Mouse (Mus musculus): ENCODE data around the gene Aqp1. TPM values are rescaled to one million over a fixed set of nuclear protein-coding genes. Genes with fewer than 3 reads are reported as not detected.
A peak's percentile ranks its signal among the peaks of the same experiment; 100 is the strongest.

Aqp1 gene
- polyA plus RNA-seq, 1 experiment from 2014 or later = 30.9 TPM

DNA sequence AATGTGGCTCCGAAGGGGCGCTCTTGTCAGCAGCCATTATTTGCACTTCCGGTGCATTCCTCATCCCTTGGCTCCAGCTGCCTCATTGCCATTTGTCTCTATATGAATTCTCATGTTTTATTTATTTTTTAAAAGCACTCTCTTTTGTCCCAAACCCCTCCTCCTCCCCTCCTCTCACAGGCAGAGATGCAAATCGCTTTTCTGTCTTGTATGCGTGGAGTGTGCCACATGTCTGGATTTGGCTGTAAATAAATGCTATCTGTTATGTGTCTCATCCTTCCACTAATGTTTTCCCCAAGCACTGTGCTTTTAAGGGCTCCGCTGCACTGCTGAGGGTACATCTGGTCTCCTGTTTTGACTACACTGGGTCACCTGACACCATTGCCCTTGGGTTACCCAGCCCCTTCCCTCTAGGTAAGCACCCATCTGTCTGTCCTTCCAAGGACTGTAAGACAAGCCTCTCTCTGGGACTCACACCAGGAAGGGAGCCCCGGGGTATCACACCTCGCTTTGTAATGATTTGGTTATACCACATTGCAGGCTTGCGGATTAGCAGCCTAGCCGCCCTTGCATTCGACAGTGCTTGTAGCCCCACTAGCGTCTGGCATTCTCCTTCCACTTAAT lies 52.4 kb downstream of the Aqp1 start:
- Histone ChIP-seq H3K4me3 (ENCODE audit: low read length) (no peak overlapping the region), H3K36me3 (ENCODE audit: control insufficient read depth, insufficient read depth, low read length) (no peaks in the 10 kb centered on the region), H3K4me1 (ENCODE audit: control insufficient read depth, insufficient read depth, low read depth, low read length) (peaks cover 19% of the 10 kb centered on the region), H3K27ac (ENCODE audit: low read depth, low read length) (peak overlapping the region; percentile 26; the same call in 1 of the 2 replicates), H3K4me2 (ENCODE audit: low read length) (no peak overlapping the region), H3K9ac (ENCODE audit: low read depth, low read length) (no peak overlapping the region), H3K9me3 (ENCODE audit: control insufficient read depth, low read length) (no peaks in the 10 kb centered on the region), H3K27me3 (replicated peaks; ENCODE audit: control insufficient read depth, insufficient read depth, low read length) (no peaks in the 10 kb centered on the region)
- WGBS = 33% methylated on average over 12 of the region's 12 CpGs
- no peak for ATAC-seq

GRCm38 (mm10) chr6:55389321-55389720 lies 53.1 kb downstream of the Aqp1 start:
- no peak for ATAC-seq
- no peak overlapping the region for H3K4me3 ChIP-seq (ENCODE audit: low read length)
- no peaks in the 10 kb centered on the region for H3K27me3 ChIP-seq (replicated peaks; ENCODE audit: control insufficient read depth, insufficient read depth, low read length)
- H3K9ac ChIP-seq (ENCODE audit: low read depth, low read length) = no peak overlapping the region
- no peak overlapping the region for H3K27ac ChIP-seq (ENCODE audit: low read depth, low read length)
- no peak overlapping the region for H3K4me2 ChIP-seq (ENCODE audit: low read length)
- H3K36me3 ChIP-seq (ENCODE audit: control insufficient read depth, insufficient read depth, low read length) = no peaks in the 10 kb centered on the region
- H3K9me3 ChIP-seq (ENCODE audit: control insufficient read depth, low read length) = no peaks in the 10 kb centered on the region
- H3K4me1 ChIP-seq (ENCODE audit: control insufficient read depth, insufficient read depth, low read depth, low read length) = peaks cover 19% of the 10 kb centered on the region
- WGBS = 66% methylated on average over 5 of the region's 5 CpGs

- 33% methylated on average over 4 of the region's 4 CpGs for WGBS
- H3K27ac ChIP-seq (ENCODE audit: low read depth, low read length) = no peak overlapping the region; the same call in 1 of the 2 replicates
Measured at GRCm38 (mm10) chr6:55391814-55392213, 55.6 kb downstream of the Aqp1 start.

DNA sequence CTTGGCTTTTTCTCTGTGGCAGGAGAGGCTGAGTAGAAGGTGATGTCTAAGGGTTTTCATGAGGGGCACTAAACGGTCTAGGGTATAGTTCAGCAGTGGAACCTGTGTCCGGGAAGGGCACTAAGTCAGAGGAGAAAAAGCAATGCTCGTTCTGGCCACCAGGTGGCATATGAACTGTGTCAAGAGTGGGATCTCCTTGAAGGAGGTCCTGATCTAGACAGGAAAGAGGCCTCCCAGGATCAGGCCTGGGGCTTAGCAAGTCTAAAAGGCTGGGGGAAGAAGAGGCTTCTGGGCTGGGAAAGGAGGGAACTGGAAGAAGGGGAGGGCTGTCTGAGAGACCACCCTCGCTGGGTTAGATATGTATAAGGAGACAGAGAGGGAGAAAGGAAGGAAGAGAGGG lies 56.2 kb downstream of the Aqp1 start:
- no peaks in the 10 kb centered on the region for H3K36me3 ChIP-seq (ENCODE audit: control insufficient read depth, insufficient read depth, low read length)
- no peaks in the 10 kb centered on the region for H3K9me3 ChIP-seq (ENCODE audit: control insufficient read depth, low read length)
- no peak overlapping the region for H3K4me3 ChIP-seq (ENCODE audit: low read length)
- ATAC-seq = peak; percentile 29
- H3K4me1 ChIP-seq (ENCODE audit: control insufficient read depth, insufficient read depth, low read depth, low read length) = peaks cover 37% of the 10 kb centered on the region
- no peak overlapping the region for H3K9ac ChIP-seq (ENCODE audit: low read depth, low read length)
- H3K27me3 ChIP-seq (replicated peaks; ENCODE audit: control insufficient read depth, insufficient read depth, low read length) = no peaks in the 10 kb centered on the region
- no peak overlapping the region; the same call in 1 of the 2 replicates for H3K27ac ChIP-seq (ENCODE audit: low read depth, low read length)
- no peak overlapping the region for H3K4me2 ChIP-seq (ENCODE audit: low read length)
- WGBS = 14% methylated on average over 4 of the region's 4 CpGs

More at GRCm38 (mm10) chr6:55391814-55392213, 55.6 kb downstream of the Aqp1 start:
- Histone ChIP-seq H3K36me3 (ENCODE audit: control insufficient read depth, insufficient read depth, low read length) (no peaks in the 10 kb centered on the region), H3K27me3 (replicated peaks; ENCODE audit: control insufficient read depth, insufficient read depth, low read length) (no peaks in the 10 kb centered on the region), H3K4me3 (ENCODE audit: low read length) (no peak overlapping the region), H3K9me3 (ENCODE audit: control insufficient read depth, low read length) (no peaks in the 10 kb centered on the region), H3K4me2 (ENCODE audit: low read length) (no peak overlapping the region), H3K4me1 (ENCODE audit: control insufficient read depth, insufficient read depth, low read depth, low read length) (peaks cover 33% of the 10 kb centered on the region), H3K9ac (ENCODE audit: low read depth, low read length) (no peak overlapping the region)
- peak; percentile 53 for ATAC-seq

DNA sequence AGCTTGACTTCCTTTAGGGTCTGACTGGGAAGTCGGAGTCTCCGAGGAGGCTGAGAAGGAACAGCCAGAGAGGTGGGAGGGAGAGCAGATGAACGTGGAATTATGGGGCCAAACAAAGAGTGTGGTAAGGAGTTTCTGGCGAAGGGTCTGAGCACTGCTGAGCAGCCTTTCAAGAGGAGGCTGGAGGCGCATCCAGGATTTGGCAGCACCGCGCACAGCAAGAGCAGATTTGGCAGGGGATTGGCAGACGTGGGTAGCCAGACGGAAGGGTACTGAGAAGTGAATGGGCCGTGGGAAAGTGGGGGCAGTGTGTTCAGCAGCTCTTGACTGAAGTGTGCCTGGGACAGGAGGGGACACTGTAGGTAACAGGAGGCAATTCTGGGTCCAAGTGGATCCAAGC lies 58.6 kb downstream of the Aqp1 start:
- no peak overlapping the region for H3K4me3 ChIP-seq (ENCODE audit: low read length)
- ATAC-seq = peak; percentile 37
- no peaks in the 10 kb centered on the region for H3K9me3 ChIP-seq (ENCODE audit: control insufficient read depth, low read length)
- no peak overlapping the region for H3K4me2 ChIP-seq (ENCODE audit: low read length)
- 52% methylated on average over 10 of the region's 10 CpGs for WGBS
- no peaks in the 10 kb centered on the region for H3K36me3 ChIP-seq (ENCODE audit: control insufficient read depth, insufficient read depth, low read length)
- H3K4me1 ChIP-seq (ENCODE audit: control insufficient read depth, insufficient read depth, low read depth, low read length) = peaks cover 43% of the 10 kb centered on the region
- peak overlapping the region; percentile 41; the same call in 1 of the 2 replicates for H3K27ac ChIP-seq (ENCODE audit: low read depth, low read length)
- no peaks in the 10 kb centered on the region for H3K27me3 ChIP-seq (replicated peaks; ENCODE audit: control insufficient read depth, insufficient read depth, low read length)
- H3K9ac ChIP-seq (ENCODE audit: low read depth, low read length) = no peak overlapping the region

DNA sequence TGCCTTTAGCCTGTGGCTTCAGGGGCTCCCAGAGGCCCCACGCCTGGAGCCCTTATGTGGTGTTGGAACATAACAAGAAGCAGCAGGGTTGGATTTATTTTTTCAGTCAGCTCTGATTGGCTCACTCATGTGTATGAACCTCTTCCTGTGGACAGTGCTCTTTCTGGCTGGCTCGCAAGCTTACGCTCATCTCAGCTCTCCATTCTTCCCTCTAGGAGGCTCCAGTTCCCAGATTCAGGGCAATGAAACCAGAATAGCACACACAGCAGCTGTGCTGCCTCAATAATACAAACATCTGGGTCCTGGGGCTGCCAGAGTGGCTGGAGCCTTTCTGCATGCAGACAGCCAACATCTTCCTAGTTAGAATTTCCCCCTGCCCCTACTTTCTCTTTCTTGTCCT lies 59.9 kb downstream of the Aqp1 start:
- H3K4me1 ChIP-seq (ENCODE audit: control insufficient read depth, insufficient read depth, low read depth, low read length) = peaks cover 46% of the 10 kb centered on the region
- WGBS = 32% methylated on average over 3 of the region's 3 CpGs
- H3K9me3 ChIP-seq (ENCODE audit: control insufficient read depth, low read length) = no peaks in the 10 kb centered on the region
- peak; percentile 32 for ATAC-seq
- peak overlapping the region; percentile 63 for H3K27ac ChIP-seq (ENCODE audit: low read depth, low read length)
- no peak overlapping the region for H3K4me3 ChIP-seq (ENCODE audit: low read length)
- no peaks in the 10 kb centered on the region for H3K36me3 ChIP-seq (ENCODE audit: control insufficient read depth, insufficient read depth, low read length)
- peak overlapping the region; percentile 28; the same call in 1 of the 2 replicates for H3K9ac ChIP-seq (ENCODE audit: low read depth, low read length)
- H3K4me2 ChIP-seq (ENCODE audit: low read length) = no peak overlapping the region
- H3K27me3 ChIP-seq (replicated peaks; ENCODE audit: control insufficient read depth, insufficient read depth, low read length) = no peaks in the 10 kb centered on the region

DNA sequence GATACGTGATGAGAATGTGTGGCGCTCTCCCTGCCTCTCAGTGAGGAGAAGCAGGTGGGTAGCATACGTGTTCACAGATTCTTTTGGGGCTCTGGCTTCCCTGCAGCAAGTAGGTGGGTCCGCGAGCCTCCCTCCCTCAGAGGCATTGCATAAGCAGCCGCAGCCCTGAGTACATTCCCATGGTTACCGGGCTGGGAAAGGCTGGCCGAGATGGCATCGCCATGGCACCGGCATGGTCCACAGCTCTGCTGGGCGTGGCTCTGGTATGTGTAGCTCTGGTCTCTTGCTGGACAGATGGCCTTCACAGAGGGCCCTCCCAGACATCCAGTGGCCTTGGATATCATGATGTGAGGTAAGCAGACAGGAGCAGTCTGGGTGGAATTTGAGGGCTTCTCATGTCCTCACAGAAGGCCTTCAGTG lies 60.4 kb downstream of the Aqp1 start:
- Histone ChIP-seq H3K27me3 (replicated peaks; ENCODE audit: control insufficient read depth, insufficient read depth, low read length) (no peaks in the 10 kb centered on the region), H3K9me3 (ENCODE audit: control insufficient read depth, low read length) (no peaks in the 10 kb centered on the region), H3K4me1 (ENCODE audit: control insufficient read depth, insufficient read depth, low read depth, low read length) (peaks cover 46% of the 10 kb centered on the region), H3K36me3 (ENCODE audit: control insufficient read depth, insufficient read depth, low read length) (no peaks in the 10 kb centered on the region), H3K27ac (ENCODE audit: low read depth, low read length) (peak overlapping the region; percentile 63), H3K4me2 (ENCODE audit: low read length) (peak overlapping the region; percentile 4; the same call in 1 of the 2 replicates), H3K4me3 (ENCODE audit: low read length) (no peak overlapping the region), H3K9ac (ENCODE audit: low read depth, low read length) (peak overlapping the region; percentile 28; the same call in 1 of the 2 replicates)
- ATAC-seq = peak; percentile 78
- WGBS = 35% methylated on average over 11 of the region's 11 CpGs

Small RNA genes lying within 50 kb of the gene (microRNA-seq; reads per million reads assigned to microRNA genes)
- not detected for gene Gm25458

Other genes starting within 250 kb of the Aqp1 start
- gene Crhr2, start 203.4 kb upstream of the Aqp1 start, polyA plus RNA-seq (2015; fragmentation: Nextera tagmentation; extraction: Ambion mirVana) = 1.4 and 1.7 TPM in 2 replicates
- not detected in 2 replicates for gene Inmt, start 161.4 kb upstream of the Aqp1 start, polyA plus RNA-seq (2015; fragmentation: Nextera tagmentation; extraction: Ambion mirVana)
- gene Mindy4, start 133.0 kb upstream of the Aqp1 start, polyA plus RNA-seq (2015; fragmentation: Nextera tagmentation; extraction: Ambion mirVana) = 13.0 and 13.5 TPM in 2 replicates
- not detected in 2 replicates for gene Ghrhr, start 39.9 kb downstream of the Aqp1 start, polyA plus RNA-seq (2015; fragmentation: Nextera tagmentation; extraction: Ambion mirVana)
- gene Adcyap1r1, start 115.5 kb downstream of the Aqp1 start, polyA plus RNA-seq (2015; fragmentation: Nextera tagmentation; extraction: Ambion mirVana) = 67.1 and 74.8 TPM in 2 replicates